Mouse (Mus musculus) mature B cell (primary cell): ENCODE results near the gene Cblb.

Experiments used
- in situ Hi-C: fragments of 300-500 bp; cut with MboI; formaldehyde crosslinking; loops from 2 replicates; pipeline ENCODE4 v1.14.3; 2019

Gene Cblb

GRCm38 (mm10) chr16:52132808-52133490 is 101.9 kb downstream of the Cblb start:
- in situ Hi-C loops: no loop called here

GRCm38 (mm10) chr16:52134631-52135227 is 103.7 kb downstream of the Cblb start:
- in situ Hi-C loops: no loop called here

DNA sequence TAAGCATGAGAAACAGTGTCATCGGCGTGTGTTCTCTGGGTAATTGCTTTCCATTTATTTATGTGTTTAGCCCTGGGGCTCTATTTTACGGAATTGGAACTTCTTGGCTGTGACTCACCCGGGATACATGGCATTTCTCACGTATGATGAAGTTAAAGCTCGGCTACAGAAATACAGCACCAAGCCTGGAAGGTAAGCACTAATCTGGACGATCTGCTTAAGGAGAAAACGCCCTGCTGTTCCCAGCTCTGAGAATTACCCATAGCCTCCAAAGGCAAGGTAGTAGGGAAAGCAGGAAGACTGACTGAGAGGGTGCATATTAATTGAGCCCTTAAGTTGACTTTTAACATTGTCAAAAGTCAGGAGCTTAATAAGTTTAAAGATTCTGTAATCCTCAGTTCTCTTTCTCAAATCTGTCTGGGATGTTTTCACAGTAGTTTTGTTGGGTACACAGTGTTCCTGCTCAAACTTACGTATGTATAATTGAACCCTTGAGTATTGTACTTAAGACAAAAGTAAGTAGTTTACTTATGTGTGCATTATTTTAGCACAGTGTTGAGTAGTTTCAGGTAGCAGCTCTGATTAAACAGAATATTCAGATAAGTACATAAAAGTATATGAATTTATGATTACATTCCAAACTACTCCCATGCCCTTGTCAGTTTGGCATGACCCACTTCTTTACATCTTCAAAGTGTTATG is 104.8 kb downstream of the Cblb start:
- in situ Hi-C loops: no loop called here

GRCm38 (mm10) chr16:52143101-52143500 is 112.1 kb downstream of the Cblb start:
- in situ Hi-C loops: no loop called here

DNA sequence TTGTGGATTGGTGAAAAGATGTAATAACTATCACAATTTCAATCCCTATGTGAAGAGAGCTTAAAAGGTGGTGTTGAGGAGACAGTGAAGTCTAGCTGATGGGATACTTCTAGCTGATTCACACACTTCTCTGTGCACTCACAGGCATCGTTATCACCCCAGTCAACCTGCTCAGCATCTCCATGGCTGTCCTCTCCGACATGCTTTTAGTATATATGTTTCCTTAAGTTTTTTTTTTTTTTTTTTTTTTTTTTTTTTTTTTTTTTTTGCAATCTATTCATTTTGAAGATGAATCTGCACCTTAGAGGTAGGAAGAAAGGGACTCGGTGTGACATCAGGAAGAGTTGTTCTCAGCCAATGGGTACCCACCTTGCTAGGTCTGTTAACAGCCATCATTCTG is 112.8 kb downstream of the Cblb start:
- in situ Hi-C loops: no loop called here

GRCm38 (mm10) chr16:52144792-52145191 is 113.8 kb downstream of the Cblb start:
- in situ Hi-C loops: no loop called here

DNA sequence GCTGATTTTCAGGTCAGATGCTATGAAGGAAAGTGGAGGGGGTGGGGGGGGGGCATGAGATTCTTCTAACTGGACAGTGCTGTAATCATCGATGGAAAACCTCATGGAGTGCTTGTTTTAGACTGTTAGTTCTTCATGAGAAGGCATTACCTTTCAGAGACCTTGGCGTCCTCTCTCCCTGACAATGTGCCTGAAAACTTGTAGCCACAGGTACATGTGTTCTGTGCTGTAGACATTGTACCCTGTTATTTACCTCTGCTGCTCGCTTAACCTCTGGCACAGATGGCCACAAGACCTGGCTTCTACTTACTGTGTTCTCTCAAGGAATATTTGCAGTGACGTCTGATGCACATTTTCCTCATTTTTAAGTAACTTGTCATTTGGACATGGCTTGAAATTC is 114.5 kb downstream of the Cblb start:
- in situ Hi-C loops: no loop called here

DNA sequence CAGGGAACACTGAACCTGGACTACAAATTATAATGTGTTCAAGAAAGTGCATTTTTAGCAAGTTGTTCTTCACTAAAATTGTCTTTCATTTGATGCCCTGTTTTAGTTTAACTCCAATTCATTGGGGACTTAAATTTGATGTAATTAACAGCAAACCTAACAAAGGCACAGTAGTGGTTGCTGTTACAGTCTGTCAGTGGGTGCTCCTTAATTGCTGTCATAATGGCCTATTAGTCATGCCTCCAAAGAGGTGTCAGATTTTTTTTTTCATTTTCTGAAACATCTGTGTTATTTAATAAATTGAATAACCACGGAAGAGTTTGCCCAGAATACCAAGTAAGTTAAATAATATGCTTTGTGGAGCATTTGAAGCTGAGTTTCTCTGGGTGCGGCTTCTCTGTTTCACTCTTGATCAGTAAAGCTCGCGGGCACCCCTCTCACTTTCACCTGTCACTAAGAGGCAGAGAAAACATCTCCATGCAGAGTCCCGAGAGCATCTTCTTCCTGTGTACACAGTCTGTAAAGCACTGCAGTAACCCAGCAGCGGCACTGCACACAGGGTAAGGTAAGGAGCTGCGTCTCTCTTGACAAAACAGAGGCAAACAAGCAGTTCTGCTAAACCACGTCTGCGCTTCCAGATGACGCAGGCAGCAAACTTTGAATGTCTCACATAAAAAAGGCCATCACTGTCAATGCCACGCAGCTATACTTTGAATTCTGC is 116.1 kb downstream of the Cblb start:
- in situ Hi-C loops: no loop called here

GRCm38 (mm10) chr16:52148041-52148440 is 117.0 kb downstream of the Cblb start:
- in situ Hi-C loops: no loop called here

- in situ Hi-C loops: no loop called here
Measured at GRCm38 (mm10) chr16:52149135-52149769, 118.2 kb downstream of the Cblb start.

DNA sequence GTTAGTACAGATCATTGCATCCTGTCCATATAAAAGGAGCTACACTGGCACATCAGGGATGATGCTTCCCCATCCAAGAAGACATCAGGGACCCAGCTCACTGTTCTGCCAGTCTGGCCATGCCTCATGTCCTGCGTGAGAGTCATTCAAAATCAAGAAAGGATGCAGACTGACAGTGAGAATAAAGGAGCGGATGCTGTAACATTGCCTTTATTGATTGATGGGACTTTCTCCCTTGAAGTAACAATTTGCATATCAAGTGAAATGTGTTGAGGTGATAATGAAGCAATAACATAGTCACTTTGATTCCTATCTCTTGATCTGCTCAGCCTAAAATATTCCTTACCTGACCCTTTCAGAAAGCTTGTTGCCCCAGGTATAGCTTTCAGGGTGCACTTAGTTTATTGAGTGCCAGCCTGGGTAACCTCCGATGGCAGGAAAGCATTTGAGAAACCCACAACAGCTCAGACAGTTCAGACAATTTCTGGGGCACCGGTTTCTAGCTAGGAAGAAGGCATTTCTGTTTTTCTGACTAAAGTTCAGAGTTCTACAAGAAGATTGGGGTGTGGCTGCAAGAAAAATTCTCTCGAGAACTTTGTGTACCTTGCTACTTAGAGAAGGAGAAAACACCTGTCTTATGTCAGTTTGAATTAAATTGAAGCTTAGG is 124.1 kb downstream of the Cblb start:
- in situ Hi-C loops: no loop called here

DNA sequence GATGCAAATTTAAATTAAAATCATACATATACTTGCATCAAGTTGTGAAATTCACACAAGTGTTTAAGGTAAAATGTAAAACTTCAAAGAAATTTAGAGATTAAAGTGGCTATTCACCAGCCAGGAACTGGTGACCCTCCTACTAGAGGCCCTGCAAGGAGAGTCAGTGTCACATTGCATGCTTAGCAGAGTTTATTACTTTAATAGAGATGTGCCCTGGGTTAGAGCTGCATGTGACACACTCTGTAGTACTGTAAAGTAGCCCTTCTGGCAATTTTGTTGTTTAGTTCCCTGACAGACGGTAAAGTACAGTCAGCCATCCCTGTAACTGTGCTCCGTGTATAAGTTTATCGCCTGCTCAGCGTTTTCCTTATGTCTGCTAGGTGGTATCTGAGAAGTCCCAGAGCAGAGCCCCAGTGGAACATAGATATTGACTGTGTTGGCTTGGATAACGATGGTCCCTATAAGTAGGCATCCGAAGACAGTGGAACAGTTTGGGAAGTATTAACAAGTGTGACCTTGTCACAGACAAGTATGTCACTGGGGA is 129.0 kb downstream of the Cblb start:
- in situ Hi-C loops: no loop called here

GRCm38 (mm10) chr16:52164246-52164645 is 133.2 kb downstream of the Cblb start:
- in situ Hi-C loops: no loop called here

DNA sequence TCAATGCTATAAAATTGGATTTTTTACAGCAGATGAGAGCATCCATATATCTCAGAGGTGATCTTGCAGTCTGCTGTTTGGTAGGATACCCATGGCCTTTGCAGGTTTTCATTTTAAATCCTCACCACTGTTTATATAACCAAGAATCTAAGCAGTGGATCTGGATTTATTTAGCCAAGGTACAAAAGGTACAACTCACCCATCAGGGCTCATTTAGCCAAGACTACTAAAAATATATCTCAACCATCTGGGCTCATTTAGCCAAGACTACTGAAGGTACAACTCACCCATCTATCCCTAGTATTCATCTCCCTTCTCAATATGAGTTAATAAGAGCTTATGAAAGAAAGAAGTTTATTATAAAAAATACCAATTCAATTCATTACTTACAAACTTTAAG is 142.2 kb downstream of the Cblb start:
- in situ Hi-C loops: no loop called here

GRCm38 (mm10) chr16:52179839-52180238 is 148.8 kb downstream of the Cblb start:
- in situ Hi-C loops: loop anchor here (10.0 kb wide), 1 partner anchor 865 kb away; no protein-coding TSS in a partner anchor

- in situ Hi-C loops: loop anchor here (10.0 kb wide), 1 partner anchor 867 kb away; no protein-coding TSS in a partner anchor
Measured at GRCm38 (mm10) chr16:52182057-52182456, 151.0 kb downstream of the Cblb start.

DNA sequence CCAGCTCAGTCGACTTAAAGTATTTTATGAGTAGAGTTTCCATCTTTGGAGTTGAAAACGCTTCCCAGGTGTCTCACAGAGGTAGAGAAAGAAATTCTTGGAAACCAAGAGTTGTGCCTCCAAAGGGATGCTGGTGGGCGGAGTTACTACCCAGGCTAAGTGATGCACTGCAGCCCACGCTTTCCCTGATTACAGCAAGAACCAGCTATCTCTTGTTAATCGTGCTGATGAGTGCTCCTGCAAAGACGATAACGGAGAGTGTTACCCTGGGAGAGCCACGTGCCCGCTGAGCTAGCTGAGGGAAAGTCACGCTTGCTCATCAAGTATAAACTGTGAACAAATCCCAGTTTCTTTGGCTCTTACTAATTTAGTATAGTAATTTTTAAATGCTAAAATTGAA is 153.3 kb downstream of the Cblb start:
- in situ Hi-C loops: loop anchor here (10.0 kb wide), 1 partner anchor 870 kb away; no protein-coding TSS in a partner anchor

GRCm38 (mm10) chr16:52186731-52187130 is 155.7 kb downstream of the Cblb start:
- in situ Hi-C loops: loop anchor here (10.0 kb wide), 1 partner anchor 872 kb away; no protein-coding TSS in a partner anchor

- in situ Hi-C loops: loop anchor here (10.0 kb wide), 1 partner anchor 874 kb away; no protein-coding TSS in a partner anchor
Measured at GRCm38 (mm10) chr16:52189103-52189502, 158.1 kb downstream of the Cblb start.

DNA sequence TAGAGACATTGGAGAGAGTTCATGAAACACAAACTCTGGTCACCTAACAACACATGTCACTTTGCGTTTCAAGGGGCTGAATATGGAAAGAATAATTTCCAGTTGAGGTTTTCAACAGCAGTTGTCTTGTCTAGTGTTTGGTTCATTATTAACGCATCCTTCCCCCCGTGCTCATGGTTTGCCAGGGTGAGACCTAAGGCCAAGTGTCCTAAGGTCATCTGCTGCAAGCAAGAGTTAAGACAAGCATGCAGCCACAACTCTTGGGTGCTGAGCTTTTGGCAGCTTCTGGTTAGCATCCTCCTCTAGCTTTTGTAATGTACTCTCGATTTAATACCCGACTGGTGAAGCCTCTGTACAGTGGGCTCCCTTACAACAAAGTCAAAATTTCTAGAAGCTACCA is 159.7 kb downstream of the Cblb start:
- in situ Hi-C loops: no loop called here

DNA sequence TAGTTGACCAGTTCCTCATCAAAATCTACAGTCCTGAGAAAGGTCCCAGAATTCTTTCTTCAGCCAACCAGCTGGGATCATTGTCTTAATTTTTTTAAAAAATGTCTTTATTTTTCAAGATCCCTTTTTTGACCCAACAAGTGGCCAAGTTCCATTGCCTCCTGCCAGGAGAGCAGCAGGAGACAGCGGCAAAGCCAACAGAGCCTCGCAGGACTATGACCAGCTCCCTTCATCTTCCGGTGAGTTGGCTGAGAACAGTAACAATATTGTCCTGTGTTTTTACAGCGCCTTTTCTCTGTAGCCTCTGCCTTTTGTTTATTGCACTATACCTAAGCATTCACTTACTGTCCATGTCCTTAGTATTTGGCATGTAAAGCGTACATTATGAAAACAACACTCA is 163.0 kb downstream of the Cblb start:
- in situ Hi-C loops: no loop called here
